Mouse (Mus musculus): Measurements from ENCODE around the gene Nfatc2. TPM values are rescaled to one million over a fixed set of nuclear protein-coding genes. Genes with fewer than 3 reads are reported as not detected.

The Nfatc2 gene
- total and polyA plus RNA-seq, 3 experiments = not detected

GRCm38 (mm10) chr2:168613092-168613880, 11.8 kb upstream of the Nfatc2 start:
- Histone ChIP-seq H3K27ac (ENCODE audit: control insufficient read depth, low read depth, low read length) (no peak overlapping the region), H3K79me2 (ENCODE audit: control insufficient read depth, insufficient read depth, low read length, poor library complexity) (no peaks in the 10 kb centered on the region), H3K27me3 (ENCODE audit: control insufficient read depth in 1 of 2, insufficient read depth in 2 of 2, low read length in 2 of 2) (no peaks in the 10 kb centered on the region), H3K9ac (ENCODE audit: control insufficient read depth, low read depth, low read length, poor library complexity, severe bottlenecking) (no peak overlapping the region), H3K4me3 (ENCODE audit: control insufficient read depth in 1 of 2, insufficient read depth in 1 of 2, low read depth in 2 of 2, low read length in 2 of 2) (no peak overlapping the region), H3K9me3 (replicated peaks; ENCODE audit: insufficient read depth, low read length) (no peaks in the 10 kb centered on the region), H3K4me1 (ENCODE audit: control insufficient read depth in 1 of 2, insufficient read depth in 2 of 2, low read length in 2 of 2) (no peaks in the 10 kb centered on the region), H3K36me3 (ENCODE audit: control insufficient read depth in 1 of 2, insufficient read depth in 2 of 2, low read length in 2 of 2) (no peaks in the 10 kb centered on the region)
- no peak for TF ChIP-seq TAL1 (IDR thresholded peaks at IDR 0.05; ENCODE audit: low read length)
- TF ChIP-seq GATA1 (IDR thresholded peaks at IDR 0.05; ENCODE audit: low read depth, low read length) = no peak
- no peak for DNase-seq (ENCODE audit: low read depth, low spot score)

DNA sequence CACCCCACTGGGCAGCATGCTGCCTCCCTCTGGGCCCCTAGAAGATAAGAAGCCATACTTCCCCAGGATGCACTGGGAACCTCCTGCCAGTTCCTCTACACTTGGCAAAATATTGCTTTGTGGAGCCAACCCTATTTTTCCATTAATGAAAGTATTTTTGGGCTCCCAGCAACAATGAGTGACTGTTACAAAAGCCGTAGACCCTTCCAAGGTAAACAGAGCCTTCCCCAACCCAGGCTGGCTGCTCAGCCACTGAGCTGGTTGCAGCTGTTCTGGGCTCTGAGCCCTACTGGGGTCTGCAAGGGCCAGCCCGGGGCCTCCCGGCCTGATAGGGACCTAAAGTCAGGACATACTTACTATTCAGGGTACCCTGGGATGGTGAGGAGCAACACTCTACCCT, 9.5 kb upstream of the Nfatc2 start:
- H3K79me2 ChIP-seq (ENCODE audit: control insufficient read depth, insufficient read depth, low read length, poor library complexity) = no peaks in the 10 kb centered on the region
- no peak overlapping the region for H3K27ac ChIP-seq (ENCODE audit: control insufficient read depth, low read depth, low read length)

DNA sequence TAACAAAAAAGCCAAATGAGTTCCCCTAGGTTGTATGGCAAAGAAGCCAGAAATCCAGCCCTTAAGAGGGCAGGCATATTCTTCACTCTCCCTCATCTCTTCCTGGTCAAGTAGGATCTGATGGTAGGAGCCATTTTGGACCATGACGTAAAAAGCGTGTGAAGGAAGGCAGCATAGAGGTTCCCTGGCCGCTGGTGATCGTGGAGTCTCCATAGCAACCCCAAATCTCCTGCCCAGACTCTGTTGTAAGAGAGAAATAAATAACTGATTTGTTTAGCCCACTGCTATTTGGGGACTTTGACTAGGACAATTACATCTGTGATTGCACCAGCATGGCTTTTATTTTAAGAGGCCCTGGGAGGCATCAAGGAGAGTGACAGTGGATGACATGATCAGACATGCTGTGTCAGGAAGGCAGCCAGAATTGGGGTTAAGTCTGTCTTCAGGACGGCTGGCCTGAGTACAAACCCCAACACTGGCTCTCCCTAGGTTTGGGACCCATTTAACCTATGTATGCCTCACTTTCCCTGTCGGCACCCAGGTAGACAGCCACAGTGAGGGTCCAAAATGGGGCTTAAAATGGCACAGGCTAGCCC, 8.3 kb upstream of the Nfatc2 start:
- Histone ChIP-seq H3K79me2 (ENCODE audit: control insufficient read depth, insufficient read depth, low read length, poor library complexity) (no peaks in the 10 kb centered on the region), H3K36me3 (ENCODE audit: control insufficient read depth in 1 of 2, insufficient read depth in 2 of 2, low read length in 2 of 2) (no peaks in the 10 kb centered on the region), H3K4me1 (ENCODE audit: control insufficient read depth in 1 of 2, insufficient read depth in 2 of 2, low read length in 2 of 2) (no peaks in the 10 kb centered on the region), H3K9ac (ENCODE audit: control insufficient read depth, low read depth, low read length, poor library complexity, severe bottlenecking) (no peak overlapping the region), H3K27me3 (ENCODE audit: control insufficient read depth in 1 of 2, insufficient read depth in 2 of 2, low read length in 2 of 2) (no peaks in the 10 kb centered on the region), H3K27ac (ENCODE audit: control insufficient read depth, low read depth, low read length) (no peak overlapping the region), H3K9me3 (replicated peaks; ENCODE audit: insufficient read depth, low read length) (no peaks in the 10 kb centered on the region), H3K4me3 (ENCODE audit: control insufficient read depth in 1 of 2, insufficient read depth in 1 of 2, low read depth in 2 of 2, low read length in 2 of 2) (no peak overlapping the region)
- no peak for TF ChIP-seq POLR2A (IDR thresholded peaks at IDR 0.05; ENCODE audit: control insufficient read depth in 1 of 2, insufficient read depth in 1 of 2, low read depth in 1 of 2, low read length in 2 of 2, poor library complexity in 1 of 2)
- no peak for TF ChIP-seq ZKSCAN1 (IDR thresholded peaks at IDR 0.05; ENCODE audit: low read depth, low read length)
- no peak for TF ChIP-seq EP300 (IDR thresholded peaks at IDR 0.05; ENCODE audit: low read depth in 1 of 2, low read length in 2 of 2)
- no peak for TF ChIP-seq TAL1 (IDR thresholded peaks at IDR 0.05; ENCODE audit: low read length)
- no peak for TF ChIP-seq NRF1 (IDR thresholded peaks at IDR 0.05; ENCODE audit: insufficient read depth, low read depth, low read length, poor library complexity, severe bottlenecking)
- no peak for TF ChIP-seq HCFC1 (IDR thresholded peaks at IDR 0.05; ENCODE audit: low read depth, low read length)
- TF ChIP-seq MXI1 (IDR thresholded peaks at IDR 0.05; ENCODE audit: low read depth, low read length) = no peak
- no peak for TF ChIP-seq USF1 (IDR thresholded peaks at IDR 0.05; ENCODE audit: low read depth, low read length)
- no peak for TF ChIP-seq MYC (IDR thresholded peaks at IDR 0.05; ENCODE audit: low read depth, low read length)
- TF ChIP-seq ETS1 (IDR thresholded peaks at IDR 0.05; ENCODE audit: low read depth, low read length) = no peak
- no peak for TF ChIP-seq GABPA (IDR thresholded peaks at IDR 0.05; ENCODE audit: low read depth, low read length)
- TF ChIP-seq RAD21 (IDR thresholded peaks at IDR 0.05; ENCODE audit: low read depth, low read length) = no peak
- no peak for TF ChIP-seq GATA1 (IDR thresholded peaks at IDR 0.05; ENCODE audit: low read depth, low read length)
- no peak for TF ChIP-seq BHLHE40 (IDR thresholded peaks at IDR 0.05; ENCODE audit: borderline replicate concordance, low read depth, low read length)
- no peak for TF ChIP-seq USF2 (IDR thresholded peaks at IDR 0.05; ENCODE audit: borderline replicate concordance in 1 of 2, insufficient read depth in 1 of 2, low read depth in 1 of 2, low read length in 2 of 2)
- no peak for TF ChIP-seq UBTF (IDR thresholded peaks at IDR 0.05; ENCODE audit: borderline replicate concordance, insufficient read depth, low read depth, low read length)
- DNase-seq (ENCODE audit: low read depth, low spot score) = no peak

More for the DNA sequence above, 9.5 kb upstream of the Nfatc2 start:
- Histone ChIP-seq H3K36me3 (ENCODE audit: control insufficient read depth in 1 of 2, insufficient read depth in 2 of 2, low read length in 2 of 2) (no peaks in the 10 kb centered on the region), H3K4me1 (ENCODE audit: control insufficient read depth in 1 of 2, insufficient read depth in 2 of 2, low read length in 2 of 2) (no peaks in the 10 kb centered on the region), H3K4me3 (ENCODE audit: control insufficient read depth in 1 of 2, insufficient read depth in 1 of 2, low read depth in 2 of 2, low read length in 2 of 2) (no peak overlapping the region), H3K27me3 (ENCODE audit: control insufficient read depth in 1 of 2, insufficient read depth in 2 of 2, low read length in 2 of 2) (no peaks in the 10 kb centered on the region), H3K9me3 (replicated peaks; ENCODE audit: insufficient read depth, low read length) (no peaks in the 10 kb centered on the region), H3K9ac (ENCODE audit: control insufficient read depth, low read depth, low read length, poor library complexity, severe bottlenecking) (no peak overlapping the region)
- TF ChIP-seq RAD21 (IDR thresholded peaks at IDR 0.05; ENCODE audit: low read depth, low read length) = no peak
- no peak for TF ChIP-seq SMC3 (IDR thresholded peaks at IDR 0.05; ENCODE audit: low read depth, low read length)
- TF ChIP-seq RCOR1 (IDR thresholded peaks at IDR 0.05; ENCODE audit: low read depth, low read length) = no peak
- TF ChIP-seq UBTF (IDR thresholded peaks at IDR 0.05; ENCODE audit: borderline replicate concordance, insufficient read depth, low read depth, low read length) = no peak
- TF ChIP-seq ZMIZ1 (IDR thresholded peaks at IDR 0.05; ENCODE audit: low read depth, low read length) = no peak
- TF ChIP-seq GABPA (IDR thresholded peaks at IDR 0.05; ENCODE audit: low read depth, low read length) = no peak
- no peak for TF ChIP-seq ELF1 (IDR thresholded peaks at IDR 0.05; ENCODE audit: low read depth, low read length)
- TF ChIP-seq ZC3H11A (IDR thresholded peaks at IDR 0.05; ENCODE audit: low read depth, low read length) = no peak
- TF ChIP-seq JUND (IDR thresholded peaks at IDR 0.05; ENCODE audit: low read depth, low read length) = no peak
- TF ChIP-seq EP300 (IDR thresholded peaks at IDR 0.05; ENCODE audit: low read depth in 1 of 2, low read length in 2 of 2) = no peak
- TF ChIP-seq NELFE (IDR thresholded peaks at IDR 0.05; ENCODE audit: low read depth, low read length) = no peak
- TF ChIP-seq TBP (IDR thresholded peaks at IDR 0.05; ENCODE audit: low read depth, low read length) = no peak
- TF ChIP-seq SIN3A (IDR thresholded peaks at IDR 0.05; ENCODE audit: low read length) = no peak
- no peak for TF ChIP-seq E2F4 (IDR thresholded peaks at IDR 0.05; ENCODE audit: borderline replicate concordance, low read depth, low read length)
- no peak for TF ChIP-seq KAT2A (conservative IDR thresholded peaks at IDR 0.05; ENCODE audit: low read depth, low read length)
- TF ChIP-seq HCFC1 (IDR thresholded peaks at IDR 0.05; ENCODE audit: low read depth, low read length) = no peak
- TF ChIP-seq MYB (IDR thresholded peaks at IDR 0.05; ENCODE audit: low read depth, low read length) = no peak
- no peak for TF ChIP-seq USF2 (IDR thresholded peaks at IDR 0.05; ENCODE audit: borderline replicate concordance in 1 of 2, insufficient read depth in 1 of 2, low read depth in 1 of 2, low read length in 2 of 2)
- no peak for TF ChIP-seq GATA1 (IDR thresholded peaks at IDR 0.05; ENCODE audit: low read depth, low read length)
- no peak for TF ChIP-seq TAL1 (IDR thresholded peaks at IDR 0.05; ENCODE audit: low read length)
- no peak for DNase-seq (ENCODE audit: low read depth, low spot score)

All from MEL (cell line).